Mouse (Mus musculus) CH12F3 (cell line): ENCODE measurements around the gene Cct7.

ENCODE experiments used
- in situ Hi-C: fragments of 300-500 bp; cut with MboI; formaldehyde crosslinking; loops from 2 replicates; pipeline ENCODE4 v1.14.3; 2020; ENCODE audit warnings: low sequenced_read_pairs

Cct7 gene

GRCm38 (mm10) chr6:85501571-85502102, 50.3 kb downstream of the Cct7 start:
- in situ Hi-C loops, result no loop called here

GRCm38 (mm10) chr6:85502103-85502910, 51.0 kb downstream of the Cct7 start:
- in situ Hi-C loops, result no loop called here

GRCm38 (mm10) chr6:85502911-85503250, 51.6 kb downstream of the Cct7 start, which contains the start of gene Fbxo41:
Gene Fbxo41, minus strand, starts transcription at chr6:85502994.
- in situ Hi-C loops, result no loop called here

- in situ Hi-C loops, result no loop called here
These were observed 53.6 kb downstream of the Cct7 start for GRCm38 (mm10) chr6:85504908-85505307.

GRCm38 (mm10) chr6:85508602-85509001, 57.3 kb downstream of the Cct7 start:
- in situ Hi-C loops, result no loop called here

- in situ Hi-C loops, result no loop called here
These were observed 59.2 kb downstream of the Cct7 start for GRCm38 (mm10) chr6:85510476-85510875.

- in situ Hi-C loops, result no loop called here
These were observed 60.2 kb downstream of the Cct7 start for GRCm38 (mm10) chr6:85511286-85512055.

- in situ Hi-C loops, result no loop called here
These were observed 60.7 kb downstream of the Cct7 start for GRCm38 (mm10) chr6:85512056-85512440.

- in situ Hi-C loops, result no loop called here
These were observed 61.5 kb downstream of the Cct7 start for GRCm38 (mm10) chr6:85512577-85513530.

GRCm38 (mm10) chr6:85513531-85513910, 62.2 kb downstream of the Cct7 start, which contains the start of gene Egr4:
Gene Egr4, minus strand, starts transcription at chr6:85513589.
- in situ Hi-C loops, result no loop called here

- in situ Hi-C loops, result no loop called here
These were observed 64.6 kb downstream of the Cct7 start for GRCm38 (mm10) chr6:85515941-85516340.
